Mouse (Mus musculus) E14TG2a.4 (cell line): ENCODE results near the gene Plxdc2.

Experiments used
- CTCF ChIP-seq: conservative IDR thresholded peaks from 2 replicates; pipeline ENCODE4 v1.5.1; 2014; ENCODE audit warnings: low read length
- NANOG ChIP-seq: IDR thresholded peaks from 2 replicates; pipeline ENCODE4 v1.6.1; 2014; ENCODE audit warnings: borderline replicate concordance, low read length, mixed read lengths
- POU5F1 ChIP-seq: IDR thresholded peaks from 2 replicates; pipeline ENCODE4 v1.6.1; 2014; ENCODE audit warnings: low read length, borderline replicate concordance

- TF ChIP-seq CTCF (no peak), NANOG (no peak), POU5F1 (no peak)
Observed at GRCm38 (mm10) chr2:16571169-16571751, 215.2 kb downstream of the Plxdc2 start.
